Mouse (Mus musculus) granulocyte monocyte progenitor cell, adult 5-6 weeks (primary cell): ENCODE data around the gene Dgkd. TPM values are rescaled to one million over a fixed set of nuclear protein-coding genes. Genes with fewer than 3 reads are reported as not detected.

Source experiments
- ATAC-seq: replicated peaks from 2 replicates; pipeline ENCODE4 v1.8.0; 2016; ENCODE audit warnings: mild to moderate bottlenecking, moderate TSS enrichment, inconsistent platforms; ENCODE audit not compliant: poor library complexity, severe bottlenecking
- total RNA-seq, 2 experiments: library from RNA; stranded (forward) in 1 of 2; stranded (reverse) in 1 of 2; fragments of 200-712, 200-1000 nt in 1 of 2; fragments of >200 nt in 1 of 2; fragmentation: Nextera tagmentation in 1 of 2; gene quantifications; 2 replicates each; pipeline ENCODE4 v1.2.3; 2014 to 2017

The Dgkd gene
- total RNA-seq, 2 experiments from 2014 or later, result 53.7 to 92.2 TPM

DNA sequence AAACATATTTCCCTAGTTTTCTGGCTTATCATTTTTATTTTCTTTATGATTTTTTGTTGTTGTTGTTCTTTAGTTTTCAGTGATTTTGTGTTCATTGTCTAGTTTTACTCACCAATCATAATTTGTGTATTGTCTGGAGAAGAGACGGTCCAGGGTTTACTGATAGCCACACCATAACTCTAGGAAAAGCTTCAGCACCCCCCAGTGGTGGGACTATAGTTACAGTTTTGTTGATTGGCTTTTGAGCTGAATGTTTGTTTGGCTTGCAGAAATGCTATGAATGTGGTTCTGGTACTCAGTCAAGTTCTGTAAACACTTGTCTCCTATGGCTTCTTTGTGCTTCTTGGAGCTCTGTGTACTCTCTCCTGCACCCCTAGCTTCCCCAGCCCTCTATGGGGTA is 69.6 kb downstream of the Dgkd start:
- no peak for ATAC-seq

DNA sequence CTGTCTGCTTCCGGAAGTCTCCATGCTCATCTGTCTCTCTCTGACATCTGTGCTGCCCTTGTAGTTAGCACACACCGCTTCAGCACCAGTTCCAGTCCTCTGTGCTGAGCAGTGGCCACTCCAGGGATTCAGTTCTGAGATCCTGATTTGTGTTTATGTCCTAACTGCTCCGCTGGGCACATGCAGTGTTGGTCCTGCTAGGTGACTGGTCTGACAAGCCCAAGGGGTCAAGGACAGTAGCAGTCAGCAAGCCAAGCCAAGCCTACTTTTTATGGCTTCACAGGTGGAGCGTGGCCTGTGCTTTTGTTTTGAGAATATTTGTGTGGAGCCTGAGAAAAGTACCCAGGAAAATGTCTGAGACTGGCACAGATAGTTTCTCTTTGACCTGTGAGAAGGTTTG is 71.8 kb downstream of the Dgkd start:
- ATAC-seq, result no peak

DNA sequence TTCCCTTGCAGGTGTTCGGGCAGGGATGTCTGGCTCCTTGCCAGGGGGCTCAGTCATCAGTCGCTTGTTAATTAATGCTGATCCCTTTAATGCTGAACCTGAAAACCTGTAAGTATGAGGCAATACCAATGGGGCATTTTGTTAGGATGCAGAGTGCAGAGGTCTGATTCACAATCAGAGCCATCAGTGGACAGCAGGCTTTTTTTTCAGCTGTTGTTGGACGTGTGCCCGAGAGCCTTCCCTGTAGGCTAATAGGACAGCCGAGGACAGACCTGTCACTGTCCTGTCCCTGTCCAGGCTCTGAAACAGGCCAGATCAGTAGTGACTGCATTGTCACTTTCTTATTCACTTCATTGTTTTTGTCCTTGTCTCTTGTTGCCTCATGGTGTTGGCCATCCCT is 76.6 kb downstream of the Dgkd start:
- ATAC-seq, result no peak

DNA sequence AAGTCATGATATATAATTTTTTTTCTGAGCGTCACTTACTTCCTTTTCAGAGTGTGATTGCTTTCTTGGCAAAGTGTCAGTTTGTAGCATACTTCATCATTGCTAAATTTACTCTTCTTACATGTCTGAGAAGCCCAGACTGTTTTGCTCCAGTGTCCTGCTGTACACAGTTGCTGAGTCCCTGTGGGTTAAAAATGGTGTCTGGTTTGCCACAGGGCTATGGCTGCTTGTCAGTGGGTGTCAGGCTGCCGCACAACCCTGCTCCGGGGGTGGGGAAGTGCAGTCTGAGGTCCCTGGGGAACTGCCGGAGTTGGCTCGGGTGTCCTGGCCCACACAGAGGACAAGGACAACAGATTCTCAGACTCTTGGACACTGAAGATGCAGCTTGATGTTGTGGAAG is 80.0 kb downstream of the Dgkd start:
- no peak for ATAC-seq

DNA sequence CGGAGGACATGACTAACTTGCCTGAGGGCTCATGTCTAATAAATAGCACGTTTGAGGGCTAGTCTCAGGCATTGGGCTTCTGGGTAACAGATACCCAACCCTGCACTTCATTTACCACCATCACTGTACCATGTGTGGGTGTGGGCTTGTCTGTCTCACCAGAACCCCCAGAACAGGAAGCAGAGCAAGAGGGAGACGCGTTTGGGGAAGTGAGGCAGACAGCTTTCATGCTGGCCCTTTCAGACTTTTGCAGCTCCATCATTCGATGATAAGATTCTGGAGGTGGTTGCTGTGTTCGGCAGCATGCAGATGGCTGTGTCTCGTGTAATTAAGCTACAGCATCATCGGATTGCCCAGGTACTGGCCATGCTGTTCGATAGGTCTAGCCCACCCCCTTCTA is 82.0 kb downstream of the Dgkd start:
- ATAC-seq, result peak; percentile 81

DNA sequence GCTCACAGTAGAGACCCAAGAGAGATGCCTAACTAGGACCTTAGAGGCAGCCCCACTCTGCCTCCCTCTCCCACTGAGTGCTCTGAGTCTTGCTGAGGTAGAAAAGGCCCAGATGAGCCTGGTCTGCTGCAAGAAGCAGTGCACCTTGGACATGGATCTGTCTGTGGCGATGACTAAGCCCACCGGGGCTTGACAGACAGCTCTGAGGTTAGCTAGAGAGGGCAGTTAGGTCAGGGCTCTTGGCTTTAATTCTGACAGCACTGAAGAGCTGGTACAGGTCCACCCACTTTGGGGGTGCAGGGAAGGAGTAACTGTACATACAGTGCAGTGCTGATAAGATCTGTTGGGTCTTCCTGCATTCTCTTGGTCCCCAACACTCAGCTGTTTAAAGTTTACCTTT is 82.5 kb downstream of the Dgkd start:
- ATAC-seq, result no peak

DNA sequence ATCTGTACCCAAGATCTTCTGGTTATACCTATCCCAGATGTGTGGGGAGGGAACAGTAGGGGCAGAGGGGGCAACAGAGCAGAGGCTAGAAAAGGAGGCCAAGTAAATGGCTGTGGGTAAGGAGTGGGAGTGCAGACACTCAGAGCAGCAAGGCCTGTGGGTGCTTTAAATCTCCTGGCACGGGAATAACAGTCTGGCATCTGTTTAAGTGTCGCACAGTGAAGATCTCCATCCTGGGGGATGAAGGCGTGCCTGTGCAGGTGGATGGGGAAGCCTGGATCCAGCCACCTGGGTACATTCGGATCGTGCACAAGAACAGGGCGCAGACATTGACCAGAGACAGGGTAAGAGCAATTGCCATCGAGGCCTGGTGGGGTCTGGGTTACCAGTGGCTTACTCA is 83.0 kb downstream of the Dgkd start:
- ATAC-seq, result no peak

DNA sequence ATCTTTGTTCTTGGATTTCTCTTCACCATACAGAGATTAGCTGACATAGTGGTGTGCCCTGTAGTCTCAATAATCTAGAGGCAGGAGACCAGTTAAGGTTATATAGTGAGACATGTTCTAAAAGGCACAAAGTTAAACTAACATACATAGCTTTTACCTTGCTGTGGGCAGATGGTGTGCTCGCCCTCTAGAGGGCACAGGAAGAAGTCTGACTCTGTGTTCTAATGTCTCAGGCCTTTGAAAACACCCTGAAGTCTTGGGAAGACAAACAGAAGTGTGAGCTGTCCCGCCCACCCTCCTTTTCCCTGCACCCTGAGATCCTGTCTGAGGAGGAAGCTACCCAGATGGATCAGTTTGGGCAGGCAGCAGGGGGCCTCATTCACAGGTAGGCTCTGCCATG is 83.4 kb downstream of the Dgkd start:
- no peak for ATAC-seq

DNA sequence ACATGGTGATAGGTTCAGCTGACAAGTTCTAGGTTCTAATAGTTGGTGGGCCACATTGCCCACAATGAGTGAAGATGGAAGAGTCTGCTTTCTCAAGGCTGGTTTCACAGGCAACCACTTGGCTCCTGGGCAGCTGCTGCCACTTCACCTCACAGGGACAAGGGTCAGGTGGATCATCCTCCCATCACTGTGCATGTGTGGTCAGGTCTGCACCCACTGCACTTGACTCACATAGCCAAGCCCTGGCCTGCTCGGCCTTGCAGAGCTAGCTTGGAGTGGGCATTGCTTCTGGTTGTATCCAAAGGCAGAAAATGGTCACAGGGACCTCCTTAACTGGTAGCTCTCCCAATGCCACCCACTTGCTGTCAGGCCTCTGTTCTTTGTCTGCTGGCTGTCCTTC is 88.7 kb downstream of the Dgkd start:
- no peak for ATAC-seq

DNA sequence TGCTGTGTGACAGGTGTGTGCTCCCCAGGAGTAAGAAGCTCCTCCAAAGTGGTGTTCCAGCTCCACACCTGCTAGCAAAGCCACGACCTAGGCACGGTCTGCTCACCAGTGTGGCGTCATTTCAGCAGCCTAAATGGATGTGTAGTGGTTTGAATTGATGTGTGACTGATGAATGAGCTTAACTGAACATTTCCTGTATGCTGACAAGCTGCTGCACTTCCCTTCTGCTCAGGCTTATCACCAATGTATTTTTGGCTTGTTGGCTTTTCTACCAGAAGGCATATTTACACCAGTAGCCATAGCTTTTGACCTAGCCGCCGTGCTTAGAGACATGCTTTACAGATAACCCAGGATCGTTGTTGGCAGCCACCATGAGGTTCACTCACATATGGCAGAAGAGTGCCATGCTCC is 94.6 kb downstream of the Dgkd start:
- 0 out of 2 replicates have a peak, but pooled peaks have one; percentile 26 for ATAC-seq

DNA sequence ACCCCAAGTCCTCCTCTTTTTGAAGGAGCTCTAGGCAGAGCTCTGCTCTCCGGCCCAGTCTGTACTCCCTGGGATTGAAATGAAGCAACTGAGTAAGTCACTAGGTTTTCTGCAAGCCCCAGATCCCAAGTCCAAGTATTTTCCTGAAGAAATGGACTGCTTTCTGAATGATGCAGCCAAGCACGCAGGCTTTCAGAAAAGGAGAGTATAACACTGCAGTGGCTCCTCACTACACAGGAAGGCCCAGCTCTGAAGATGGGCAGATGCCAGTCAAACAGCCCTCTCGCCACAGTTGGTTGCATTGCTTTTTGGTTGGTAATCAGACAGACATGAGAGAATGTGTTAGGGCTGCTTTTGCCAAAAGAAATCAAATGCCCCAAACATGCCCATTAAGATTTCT is 98.6 kb downstream of the Dgkd start:
- no peak for ATAC-seq

DNA sequence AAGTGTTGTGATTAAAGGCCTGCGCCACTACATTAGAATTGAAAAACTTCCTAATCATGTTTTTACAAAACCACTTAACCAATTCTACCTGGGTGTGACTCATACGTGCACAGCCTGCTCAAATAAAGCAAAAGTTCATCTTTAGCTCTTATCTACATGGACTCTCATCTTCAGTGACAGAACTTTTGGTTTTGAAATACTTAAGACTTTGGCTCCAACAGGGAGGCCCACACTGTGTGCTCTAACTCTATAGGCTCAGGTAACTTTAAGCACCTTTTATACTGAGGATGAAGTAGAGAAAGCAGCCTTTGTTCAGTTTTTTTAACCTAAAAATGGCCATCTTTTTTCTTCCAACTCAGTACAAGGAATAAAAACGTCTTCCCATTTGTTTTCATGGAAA is 100.0 kb downstream of the Dgkd start:
- ATAC-seq, result no peak

DNA sequence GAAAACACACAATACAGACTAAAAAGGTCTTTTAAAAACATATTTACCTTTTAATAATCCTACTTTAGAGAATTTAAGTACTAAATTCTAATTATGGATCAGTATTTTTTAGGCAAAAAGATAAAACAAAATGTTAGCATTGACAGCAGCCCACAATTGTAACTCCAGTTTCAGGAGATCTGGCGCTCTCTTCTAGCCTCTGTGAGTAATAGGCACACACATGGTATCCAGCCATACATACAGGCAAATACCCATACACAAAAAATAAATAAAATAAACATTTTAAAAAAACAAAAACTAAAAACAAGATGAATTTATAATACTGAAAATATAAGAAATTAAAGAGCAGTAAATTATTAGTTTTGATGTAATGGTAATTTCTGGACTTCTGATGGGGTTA is 105.8 kb downstream of the Dgkd start:
- ATAC-seq, result no peak

DNA sequence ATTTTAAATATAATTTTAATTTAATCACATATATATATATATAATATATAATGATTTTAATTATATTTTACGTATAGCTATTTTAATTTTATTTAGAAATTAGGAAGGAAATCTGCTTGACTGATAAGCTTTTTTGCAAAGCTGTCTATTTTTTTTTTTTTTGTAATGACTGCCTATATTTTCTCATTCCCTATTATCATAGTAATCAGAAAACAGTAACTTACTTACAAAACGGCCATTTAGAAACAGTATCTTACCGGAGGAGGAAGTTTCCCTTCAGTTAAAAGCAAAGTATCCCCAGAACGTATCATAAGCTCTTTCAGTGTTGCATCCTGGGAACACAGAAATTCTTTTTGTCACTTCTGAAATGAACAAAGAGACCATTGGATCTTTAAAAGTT is 106.4 kb downstream of the Dgkd start:
- ATAC-seq, result no peak

DNA sequence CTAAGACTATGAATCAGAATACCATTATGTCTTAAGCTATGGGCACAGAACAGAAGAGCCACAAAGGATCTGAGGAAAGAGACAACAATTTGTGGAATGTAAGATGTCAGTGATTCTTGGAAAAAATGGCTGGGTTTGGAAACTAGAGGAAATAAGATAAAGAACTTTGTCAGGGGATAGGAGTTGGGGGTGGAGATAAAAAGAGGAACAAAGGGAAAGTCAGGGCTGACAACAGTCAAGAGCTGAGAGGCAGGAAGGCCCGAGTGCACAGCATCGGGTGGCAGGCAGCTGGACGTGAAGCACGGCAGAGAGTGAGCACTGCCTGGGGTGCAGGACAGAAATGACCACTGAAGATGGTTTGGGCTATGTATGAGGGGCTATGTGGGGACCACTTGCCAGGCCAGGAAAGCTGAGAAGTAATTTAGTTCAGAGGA is 106.9 kb downstream of the Dgkd start:
- ATAC-seq, result peak; percentile 85

DNA sequence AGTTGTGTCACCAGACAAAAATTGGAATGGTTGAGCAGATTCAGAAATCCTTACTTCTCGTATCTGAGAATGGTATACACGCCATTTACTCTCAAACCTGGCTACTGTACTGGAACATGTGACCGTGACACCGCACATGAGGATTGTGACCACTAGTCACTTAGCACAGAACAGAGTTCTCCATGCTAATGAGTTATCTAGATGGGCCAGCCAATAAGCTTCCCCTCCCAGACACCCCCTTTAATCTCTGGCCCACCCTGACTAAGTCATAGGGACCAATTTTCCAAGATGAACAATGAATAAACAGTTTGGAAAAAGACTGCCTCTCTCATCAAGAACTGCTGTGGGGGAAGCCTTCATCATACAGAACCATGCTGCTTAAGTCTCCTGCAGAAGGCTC is 107.7 kb downstream of the Dgkd start:
- ATAC-seq, result no peak

DNA sequence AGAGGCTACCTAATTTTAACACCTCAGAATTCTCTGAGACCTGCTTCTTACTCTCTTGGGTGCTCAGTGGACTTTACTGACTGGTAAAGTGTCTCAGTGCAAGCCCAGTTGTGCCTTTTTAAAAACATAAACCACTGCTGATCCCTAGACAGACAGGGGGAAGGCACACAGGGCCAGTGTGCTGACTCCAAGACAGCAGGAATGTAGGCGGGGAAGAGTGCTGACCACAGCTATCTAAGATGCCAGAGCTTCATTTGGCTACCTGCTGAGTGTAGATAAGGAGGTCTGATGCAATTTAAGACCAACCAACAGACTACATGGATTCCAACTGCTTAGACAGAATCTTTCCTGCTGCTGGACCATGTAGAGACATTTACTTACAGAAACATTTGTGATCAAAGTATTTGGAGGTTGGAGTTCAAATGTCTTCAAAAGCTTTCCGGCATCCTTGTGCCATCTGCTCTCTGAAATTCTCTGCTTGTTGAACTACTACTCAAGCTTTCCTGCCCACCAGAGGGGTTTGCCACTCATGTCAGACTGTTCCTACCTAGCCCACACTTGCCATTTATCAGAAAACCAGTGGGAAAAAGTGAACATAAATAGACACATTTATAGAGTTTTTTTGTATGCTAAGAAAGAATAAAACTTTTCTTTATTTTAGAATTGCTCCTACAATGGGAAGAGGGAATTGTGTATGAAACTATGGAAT is 108.5 kb downstream of the Dgkd start:
- ATAC-seq, result peak; percentile 62

DNA sequence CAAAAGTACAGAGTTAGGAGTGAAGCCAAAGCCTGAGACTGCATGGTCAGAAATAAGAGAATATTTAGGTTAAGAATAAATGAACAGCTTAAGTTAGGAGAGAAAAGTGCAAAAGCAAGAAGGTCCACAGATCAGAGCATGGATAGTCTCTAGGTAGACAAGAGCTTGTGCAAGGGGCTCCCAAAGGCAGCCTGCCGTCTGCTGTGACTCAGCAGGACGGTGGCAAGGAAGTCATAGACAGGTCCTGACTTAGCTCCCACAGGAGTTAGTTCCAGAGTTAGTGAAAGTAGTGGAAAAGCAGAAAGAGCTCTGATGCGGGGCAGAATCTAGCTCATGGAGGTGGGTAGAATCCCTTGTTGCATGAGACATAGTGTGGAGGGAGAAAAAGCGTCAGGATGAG is 117.3 kb downstream of the Dgkd start:
- ATAC-seq, result no peak

DNA sequence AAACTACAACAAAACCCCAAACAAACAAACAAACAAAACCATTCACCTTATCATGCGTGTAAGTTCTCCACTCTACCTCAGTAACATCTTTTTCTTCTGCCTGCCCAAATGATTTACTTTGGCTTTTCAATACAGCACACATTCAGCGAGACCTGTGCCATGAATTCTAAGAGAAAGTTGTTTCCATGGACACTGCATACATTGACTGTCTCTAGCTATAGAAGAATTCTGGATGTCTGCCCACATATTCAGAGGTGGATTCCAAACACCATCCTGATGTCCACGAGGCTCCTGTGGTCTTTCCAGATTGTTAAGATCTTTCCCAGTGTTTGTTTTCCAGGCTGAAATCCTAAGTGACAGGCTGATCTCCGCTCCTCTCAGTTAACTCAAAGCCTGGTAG is 129.2 kb downstream of the Dgkd start:
- no peak for ATAC-seq

DNA sequence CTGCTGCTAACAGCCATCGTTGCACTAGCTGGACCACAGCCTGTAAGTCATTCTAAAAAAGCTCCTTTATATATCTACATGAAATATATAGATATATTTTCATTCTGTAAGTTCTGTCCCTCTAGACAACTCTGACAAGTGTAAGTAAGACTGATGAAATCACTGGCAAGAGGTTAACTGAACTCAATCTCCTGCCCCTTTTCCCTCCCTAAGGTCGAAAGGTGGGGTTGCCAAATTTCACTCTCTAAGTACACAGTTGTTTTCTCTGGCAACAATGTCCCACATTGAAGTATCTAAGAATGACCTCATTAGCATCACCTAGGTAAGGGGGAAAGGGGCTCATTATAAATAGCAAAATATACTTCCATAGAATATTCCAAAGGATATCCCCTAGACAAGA is 139.6 kb downstream of the Dgkd start:
- ATAC-seq, result no peak
